Mouse (Mus musculus) testis, adult 2 months (tissue): ENCODE measurements around the gene Cmtm8.

Experiments used
- CTCF ChIP-seq: fragments of 200-500 bp; IDR thresholded peaks from 2 replicates; pipeline ENCODE4 v1.5.1; 2012; ENCODE audit warnings: low read depth, mild to moderate bottlenecking, inconsistent platforms, low read length, moderate library complexity; ENCODE audit not compliant: control insufficient read depth, insufficient read depth, insufficient replicate concordance
- POLR2A ChIP-seq: fragments of 200-500 bp; IDR thresholded peaks from 2 replicates; pipeline ENCODE4 v1.6.1; 2012; ENCODE audit warnings: low read depth, mild to moderate bottlenecking, inconsistent platforms, low read length, moderate library complexity; ENCODE audit not compliant: control insufficient read depth

DNA sequence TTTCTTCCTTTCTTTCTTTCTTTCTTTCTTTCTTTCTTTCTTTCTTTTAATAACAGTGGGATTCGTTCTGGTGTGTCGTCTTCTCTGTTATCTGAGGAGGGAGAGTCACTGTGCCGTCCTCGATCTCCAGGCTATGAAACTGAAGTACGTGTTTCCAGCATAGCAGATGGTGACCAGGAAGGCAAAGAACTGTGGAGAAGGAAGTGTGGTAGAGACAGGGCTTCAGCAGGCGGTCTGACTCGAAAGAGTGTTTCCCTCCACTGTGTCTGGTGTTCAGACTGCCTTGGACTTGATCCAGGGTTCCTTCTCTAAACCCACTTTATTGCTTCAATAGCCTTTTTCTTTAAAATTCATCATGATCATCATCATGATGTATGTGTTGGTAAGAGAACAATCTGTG lies 54.4 kb downstream of the Cmtm8 start:
- TF ChIP-seq CTCF (no peak), POLR2A (no peak)
